Mouse (Mus musculus) liver, embryonic 14.5 days (tissue): ENCODE measurements around the gene Lyrm1. TPM values are rescaled to one million over a fixed set of nuclear protein-coding genes. Genes with fewer than 3 reads are reported as not detected.

Source experiments
- ATAC-seq: fragments of 200-750 bp; cut with Nextera tagmentation; 2 replicates; pipeline ENCODE4 v1.8.0; 2017; ENCODE audit warnings: moderate number of reproducible peaks, mild to moderate bottlenecking, moderate library complexity; ENCODE audit not compliant: insufficient read depth
- DNase-seq, 3 experiments: peaks; one replicate each; pipeline ENCODE4 v3.0.0-alpha.2; 2012 to 2013; ENCODE audit warnings: low read depth in 3 of 3, low spot score in 3 of 3
- H3K27ac ChIP-seq: fragments of 300-500 bp; sonication (generic); 2 replicates; pipeline ENCODE4 v1.5.1; 2014; ENCODE audit warnings: moderate library complexity, mild to moderate bottlenecking, control low read depth, inconsistent platforms
- H3K27me3 ChIP-seq: fragments of 300-500 bp; sonication (generic); 2 replicates; pipeline ENCODE4 v1.6.1; 2014; ENCODE audit warnings: mild to moderate bottlenecking, low read length, moderate library complexity; ENCODE audit not compliant: control insufficient read depth, insufficient read depth
- H3K36me3 ChIP-seq: fragments of 300-500 bp; sonication (generic); replicated peaks from 2 replicates; pipeline ENCODE4 v1.6.1; 2014; ENCODE audit warnings: low read depth; ENCODE audit not compliant: control insufficient read depth, insufficient read depth
- H3K4me1 ChIP-seq, 2 experiments: fragments of 200-500 bp in 1 of 2; fragments of 300-500 bp in 1 of 2; sonication (generic) in 1 of 2; replicated peaks; 2 replicates each; pipeline ENCODE4 v1.6.1; 2012 to 2014; ENCODE audit warnings: antibody characterized with exemption in 1 of 2, inconsistent platforms in 1 of 2, low read length in 1 of 2; ENCODE audit not compliant: control insufficient read depth in 2 of 2, insufficient read depth in 2 of 2
- H3K4me2 ChIP-seq: fragments of 300-500 bp; sonication (generic); 2 replicates; pipeline ENCODE4 v1.6.1; 2014; ENCODE audit warnings: low read depth, mild to moderate bottlenecking, control low read depth, moderate library complexity
- H3K4me3 ChIP-seq, 2 experiments: fragments of 200-500 bp in 1 of 2; fragments of 300-500 bp in 1 of 2; sonication (generic) in 1 of 2; 2 replicates each; pipeline ENCODE4 v1.5.1; 2012 to 2014; ENCODE audit warnings: low read depth in 2 of 2, low read length in 2 of 2, mild to moderate bottlenecking in 2 of 2, control low read depth in 1 of 2, inconsistent platforms in 1 of 2, moderate library complexity in 1 of 2; ENCODE audit not compliant: insufficient read depth in 1 of 2
- H3K9ac ChIP-seq: fragments of 300-500 bp; sonication (generic); replicated peaks from 2 replicates; pipeline ENCODE4 v1.6.1; 2014; ENCODE audit warnings: mild to moderate bottlenecking, control low read depth, moderate library complexity
- H3K9me3 ChIP-seq: fragments of 300-500 bp; sonication (generic); 2 replicates; pipeline ENCODE4 v1.6.1; 2016; ENCODE audit warnings: low read length, mixed read lengths; ENCODE audit not compliant: control insufficient read depth
- CTCF ChIP-seq: IDR thresholded peaks from 2 replicates; pipeline ENCODE4 v1.5.1; 2016; ENCODE audit warnings: antibody characterized with exemption, low read depth, control low read depth
- EP300 ChIP-seq: IDR thresholded peaks from 2 replicates; pipeline ENCODE4 v1.6.1; 2016; ENCODE audit warnings: antibody characterized with exemption, low read depth
- WGBS: fragments of 180-500 bp; shearing (Covaris S2); extraction: QIAGEN DNeasy Blood & Tissue Kit; methylation state at CpG from one replicate; pipeline ENCODE4 v1.1.7; 2014; ENCODE audit not compliant: insufficient replicate concordance; 5-methylcytosine and 5-hydroxymethylcytosine counted together
- polyA plus RNA-seq, 2 experiments: library from polyadenylated mRNA; depleted of rRNA in 1 of 2; stranded (reverse) in 1 of 2; unstranded in 1 of 2; fragments of >200 nt; fragmentation: Nextera tagmentation in 1 of 2; extraction: Ambion mirVana in 1 of 2; gene quantifications; 2 replicates each; pipeline versions ENCODE4 v1.2.1 to v1.2.3; 2012 to 2014

The Lyrm1 gene
- polyA plus RNA-seq, 2 experiments = 1.4 to 3.2 TPM

DNA sequence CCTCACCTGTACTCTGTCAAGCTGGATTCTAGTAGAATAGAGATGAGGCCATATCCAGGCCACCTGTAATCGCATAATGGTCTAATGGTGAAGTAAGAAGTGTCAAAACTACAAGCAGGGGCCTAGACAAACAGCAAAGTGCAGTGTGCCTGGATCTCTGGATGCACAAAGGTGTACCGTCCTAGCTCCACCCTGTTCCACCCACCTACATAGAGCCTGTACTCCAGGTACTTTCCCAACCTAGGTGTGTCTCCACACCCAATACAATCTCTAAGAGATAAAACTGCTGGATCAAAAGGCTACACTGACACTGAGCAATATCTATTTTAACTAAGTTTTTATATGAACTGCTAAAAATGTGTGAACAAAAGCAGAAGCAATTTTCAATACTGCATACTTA is 35.1 kb upstream of the Lyrm1 start:
- Histone ChIP-seq H3K4me1 (peaks cover 2 to 11% of the 10 kb centered on the region in 2 experiments), H3K9me3 (no peaks in the 10 kb centered on the region), H3K4me2 (no peak overlapping the region), H3K4me3 (no peak overlapping the region), H3K9ac (no peak overlapping the region), H3K27me3 (no peaks in the 10 kb centered on the region), H3K27ac (no peak overlapping the region), H3K36me3 (no peaks in the 10 kb centered on the region)
- TF ChIP-seq CTCF = no peak
- no peak for TF ChIP-seq EP300
- no peak for ATAC-seq
- WGBS = 60% methylated on average over 2 of the region's 2 CpGs
- no peak for DNase-seq

DNA sequence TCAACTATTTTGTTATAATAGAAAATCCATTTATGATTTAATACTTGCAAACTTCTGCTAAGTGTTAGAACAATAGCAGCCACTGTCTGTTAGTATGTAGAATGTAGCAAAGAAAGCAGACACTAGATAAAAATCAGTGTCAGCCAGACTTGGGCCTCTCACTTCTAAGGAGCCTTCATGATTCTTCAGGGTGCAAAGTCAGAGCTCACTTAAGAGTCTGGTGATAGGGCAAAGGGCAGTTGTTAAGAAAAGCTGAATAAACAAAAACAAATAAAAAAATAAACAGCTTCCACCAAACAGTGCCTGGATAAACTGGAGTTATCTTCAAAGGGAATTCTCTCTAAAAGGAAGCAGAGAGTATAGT is 34.7 kb upstream of the Lyrm1 start:
- H3K36me3 ChIP-seq = no peaks in the 10 kb centered on the region
- no peak overlapping the region for H3K4me2 ChIP-seq
- no peak overlapping the region for H3K9ac ChIP-seq
- H3K27me3 ChIP-seq = no peaks in the 10 kb centered on the region
- H3K27ac ChIP-seq = no peak overlapping the region
- DNase-seq (no peak), ATAC-seq (no peak)
- TF ChIP-seq EP300 (no peak), CTCF (no peak)
- H3K9me3 ChIP-seq = no peaks in the 10 kb centered on the region
- H3K4me3 ChIP-seq = no peak overlapping the region
- peaks cover 2 to 11% of the 10 kb centered on the region in 2 experiments for H3K4me1 ChIP-seq

DNA sequence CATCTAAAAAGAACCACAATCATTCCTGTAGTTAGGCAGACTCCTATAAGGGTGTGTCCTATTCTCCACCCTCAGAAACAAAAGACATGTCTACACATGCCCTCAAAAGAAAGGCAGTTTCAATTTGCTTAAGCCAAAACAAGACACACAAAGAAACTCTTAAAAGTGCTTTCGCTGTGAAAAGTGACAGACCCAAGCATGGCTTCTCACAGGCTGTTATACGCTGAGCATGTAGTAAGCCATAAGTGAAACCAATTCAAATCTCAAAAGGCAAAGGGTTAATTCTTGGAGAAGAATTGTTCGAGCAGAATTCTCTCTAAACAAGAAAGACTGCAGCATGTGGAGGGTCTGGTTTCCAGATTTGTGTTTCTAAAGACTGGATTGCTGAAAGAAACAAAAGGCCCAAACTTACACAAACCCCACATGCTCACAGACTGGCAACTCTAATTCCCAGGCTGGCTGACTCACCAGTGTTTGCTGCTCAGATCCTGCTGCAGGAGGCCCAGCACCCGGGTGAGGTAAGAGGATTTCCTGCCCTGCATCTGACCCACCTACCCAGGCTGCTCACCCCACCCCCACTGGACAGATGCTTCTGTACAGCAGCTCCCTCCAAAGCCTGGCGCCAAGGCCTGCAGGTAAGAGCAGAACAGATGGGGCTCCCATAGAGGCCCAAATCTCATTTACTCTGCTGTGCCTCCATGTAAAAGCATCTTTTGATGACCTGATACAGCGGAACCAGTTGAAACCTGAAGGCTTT is 34.1 kb upstream of the Lyrm1 start:
- Histone ChIP-seq H3K4me1 (peaks cover 2 to 11% of the 10 kb centered on the region in 2 experiments), H3K27ac (no peak overlapping the region), H3K27me3 (no peaks in the 10 kb centered on the region), H3K36me3 (no peaks in the 10 kb centered on the region), H3K9me3 (no peaks in the 10 kb centered on the region), H3K4me3 (no peak overlapping the region), H3K4me2 (no peak overlapping the region), H3K9ac (no peak overlapping the region)
- 40% methylated on average over 6 of the region's 6 CpGs for WGBS
- DNase-seq (no peak), ATAC-seq (0 out of 2 replicates have a peak, but pooled peaks have one; percentile 14)
- TF ChIP-seq CTCF = no peak
- no peak for TF ChIP-seq EP300

DNA sequence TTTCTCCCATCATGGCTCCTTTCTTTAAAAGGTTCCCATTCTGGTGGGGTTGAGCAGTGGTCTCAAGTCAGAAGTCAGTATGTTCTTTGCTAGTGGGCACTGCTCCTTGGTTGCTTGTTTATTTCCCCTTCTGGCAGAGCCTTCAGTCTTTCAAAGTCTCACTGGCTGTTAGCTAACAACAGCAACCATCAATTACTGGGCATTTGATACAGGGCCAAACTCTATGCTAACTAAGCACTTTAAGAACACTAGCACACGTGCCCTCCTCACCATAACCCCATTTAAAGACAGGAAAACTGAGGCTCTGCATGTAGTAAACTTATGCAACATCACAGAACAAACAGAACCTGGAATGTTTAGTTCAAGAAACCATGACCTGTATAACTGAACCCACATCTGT is 33.5 kb upstream of the Lyrm1 start:
- DNase-seq (no peak), ATAC-seq (no peak)
- 41% methylated on average over 1 of the region's 1 CpGs for WGBS
- no peak overlapping the region for H3K9ac ChIP-seq
- no peak overlapping the region for H3K4me3 ChIP-seq
- H3K36me3 ChIP-seq = no peaks in the 10 kb centered on the region
- no peaks in the 10 kb centered on the region for H3K9me3 ChIP-seq
- peaks cover 2 to 11% of the 10 kb centered on the region in 2 experiments for H3K4me1 ChIP-seq
- no peaks in the 10 kb centered on the region for H3K27me3 ChIP-seq
- TF ChIP-seq CTCF = no peak
- no peak for TF ChIP-seq EP300
- H3K27ac ChIP-seq = no peak overlapping the region
- H3K4me2 ChIP-seq = no peak overlapping the region

DNA sequence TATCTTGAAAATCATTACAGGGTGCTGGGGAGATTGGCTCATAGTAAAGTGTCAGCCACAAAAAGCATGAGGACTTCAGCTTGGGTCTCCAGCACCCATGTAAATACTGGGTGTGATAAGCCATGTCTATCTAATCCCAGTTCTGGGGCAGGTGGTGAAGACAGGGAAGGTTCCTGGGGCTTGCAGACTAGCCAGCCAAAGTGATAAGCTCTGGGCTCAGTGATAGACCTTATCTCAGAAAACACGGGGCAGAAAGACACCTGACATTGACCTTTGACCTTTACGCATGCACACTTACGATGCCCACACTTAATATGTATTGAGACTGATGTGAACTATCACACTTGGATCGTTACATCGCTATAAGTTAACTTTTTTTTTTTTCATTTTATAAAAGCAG is 31.2 kb upstream of the Lyrm1 start:
- H3K4me3 ChIP-seq = no peak overlapping the region
- WGBS = 50% methylated on average over 5 of the region's 5 CpGs
- H3K4me1 ChIP-seq = peaks cover 2 to 11% of the 10 kb centered on the region in 2 experiments
- DNase-seq = no peak
- H3K36me3 ChIP-seq = no peaks in the 10 kb centered on the region
- no peak overlapping the region for H3K9ac ChIP-seq
- H3K27ac ChIP-seq = no peak overlapping the region
- no peaks in the 10 kb centered on the region for H3K27me3 ChIP-seq
- TF ChIP-seq CTCF = no peak
- TF ChIP-seq EP300 = peak; percentile 52; the same call in 1 of the 2 replicates
- ATAC-seq = peak; percentile 68; the same call in 1 of the 2 replicates
- H3K4me2 ChIP-seq = no peak overlapping the region
- H3K9me3 ChIP-seq = no peaks in the 10 kb centered on the region
